8 mouse cellular contexts compared by ENCODE assay signal in the genomic region with DNA sequence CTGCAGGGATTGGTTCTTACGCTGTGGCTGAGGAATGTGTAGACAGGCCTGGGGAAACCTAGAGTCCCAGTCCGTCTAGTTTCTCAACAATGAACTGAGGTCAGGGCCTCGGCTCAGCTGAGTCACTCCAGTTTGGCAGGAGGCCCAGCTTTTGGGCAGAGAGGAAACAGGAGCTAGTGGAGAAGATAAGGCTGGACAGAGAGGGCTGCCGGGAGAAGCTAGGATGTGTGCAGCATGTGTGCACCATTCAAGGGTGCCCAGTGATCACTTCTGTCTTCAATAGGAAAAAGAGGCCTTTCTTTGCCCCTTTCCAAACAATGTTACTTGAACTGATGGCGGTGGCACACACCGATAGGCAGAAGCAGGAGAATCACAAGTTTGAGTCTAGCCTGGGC. TPM values are rescaled to one million over a fixed set of nuclear protein-coding genes. Genes with fewer than 3 reads are reported as not detected.
DNase-seq lines count a peak whose midpoint lies in the region; ATAC-seq and TF ChIP-seq lines count a peak whose summit lies in the region.

No protein-coding gene starts in this region.

- no peak overlapping the region for H3K9ac ChIP-seq in hindbrain, embryonic 14.5 days

- no peaks in the 10 kb centered on the region for H3K27me3 ChIP-seq in hindbrain, embryonic 14.5 days (ENCODE audit: control insufficient read depth, insufficient read depth, low read length)

- 67% methylated on average over 6 of the region's 6 CpGs for WGBS in hindbrain, embryonic 14.5 days

- no peak overlapping the region for H3K4me2 ChIP-seq in hindbrain, embryonic 14.5 days (replicated peaks)

- peak overlapping the region; percentile 24; the same call in 1 of the 2 replicates for H3K27ac ChIP-seq in left cerebral cortex, adult 2 months
- peak overlapping the region; percentile 21; the same call in 1 of the 2 replicates for H3K27ac ChIP-seq in embryonic fibroblast, embryonic 13.5 days (ENCODE audit: insufficient read depth, low read length)
- H3K27ac ChIP-seq in hindbrain, embryonic 14.5 days: no peak overlapping the region

- DNase-seq in left cerebral cortex, adult 2 months (ENCODE audit: extremely low spot score in 1 of 2, low spot score in 2 of 2): no peak
- DNase-seq in left cerebral cortex, adult 9 months (ENCODE audit: low spot score in 2 of 2): no peak
- peak; percentile 90 to 91 for DNase-seq in heart, postnatal 36 days
- peak; percentile 97 to 98 for DNase-seq in lung, adult 18-20 months
- DNase-seq in spleen, postnatal 36 days (ENCODE audit: low spot score in 2 of 2): peak; percentile 60 to 73
- no peak for DNase-seq in thymus, postnatal 36 days
- DNase-seq in hindbrain, embryonic 14.5 days (ENCODE audit: low spot score): no peak

- no peak for TF ChIP-seq POLR2A in embryonic fibroblast, embryonic 13.5 days (IDR thresholded peaks at IDR 0.05; ENCODE audit: low read depth, low read length)

- no peak for TF ChIP-seq CTCF in left cerebral cortex, adult 2 months (IDR thresholded peaks at IDR 0.05)
- TF ChIP-seq CTCF in embryonic fibroblast, embryonic 13.5 days (IDR thresholded peaks at IDR 0.05; ENCODE audit: borderline replicate concordance, insufficient read depth, low read length): no peak

- no peaks in the 10 kb centered on the region for H3K9me3 ChIP-seq in hindbrain, embryonic 14.5 days (ENCODE audit: control insufficient read depth, low read length)

- no peak overlapping the region for H3K4me3 ChIP-seq in left cerebral cortex, adult 2 months
- H3K4me3 ChIP-seq in embryonic fibroblast, embryonic 13.5 days (ENCODE audit: insufficient read depth, low read length): no peak overlapping the region
- no peak overlapping the region for H3K4me3 ChIP-seq in hindbrain, embryonic 14.5 days (replicated peaks; ENCODE audit: low read length)

- peaks cover 5% of the 10 kb centered on the region; the same call in 1 of the 2 replicates for H3K4me1 ChIP-seq in embryonic fibroblast, embryonic 13.5 days (ENCODE audit: control insufficient read depth, insufficient read depth, low read length)
- H3K4me1 ChIP-seq in hindbrain, embryonic 14.5 days (replicated peaks; ENCODE audit: control insufficient read depth, insufficient read depth, low read length): peaks cover 12% of the 10 kb centered on the region

- intact Hi-C loops in left cerebral cortex, adult 2 months (cut with DNase I): no loop called here
- intact Hi-C loops in heart, postnatal 36 days (cut with DNase I): no loop called here

- ATAC-seq in hindbrain, embryonic 14.5 days (ENCODE audit: low FRiP score): no peak

- H3K36me3 ChIP-seq in hindbrain, embryonic 14.5 days (replicated peaks; ENCODE audit: control insufficient read depth, insufficient read depth): no peaks in the 10 kb centered on the region

RNA-seq across cellular contexts. Expression of a gene that starts 3.2 kb away (rescaled TPM):
- total RNA-seq in left cerebral cortex, adult 2 months (2021): 10 to 100 TPM; 18.2 to 18.9 TPM
- 5.6 and 6.2 TPM in 2 replicates for polyA plus RNA-seq in embryonic fibroblast, embryonic 13.5 days (2011; ENCODE audit: insufficient read length, low read depth, missing spikeins)
- total RNA-seq in heart, postnatal 36 days (2021): 1 to 10 TPM; 2.1 to 2.5 TPM
- polyA plus RNA-seq in hindbrain, embryonic 14.5 days (2014; fragmentation: Nextera tagmentation; extraction: Ambion mirVana): 5.6 and 8.3 TPM in 2 replicates

RNA-seq across cellular contexts. Expression of a gene that starts 3.3 kb away (rescaled TPM):
- 10 to 100 TPM; 31.4 to 35.5 TPM for total RNA-seq in left cerebral cortex, adult 2 months (2021)
- polyA plus RNA-seq in embryonic fibroblast, embryonic 13.5 days (2011; ENCODE audit: insufficient read length, low read depth, missing spikeins): 21.0 and 25.4 TPM in 2 replicates
- 10 to 100 TPM; 57.0 to 58.5 TPM for total RNA-seq in heart, postnatal 36 days (2021)
- polyA plus RNA-seq in hindbrain, embryonic 14.5 days (2014; fragmentation: Nextera tagmentation; extraction: Ambion mirVana): 45.2 and 58.9 TPM in 2 replicates

RNA-seq across cellular contexts. Expression of a gene that starts 6.1 kb away (rescaled TPM):
- total RNA-seq in left cerebral cortex, adult 2 months (2021): 10 to 100 TPM; 10.9 to 15.7 TPM
- 6.7 and 13.5 TPM in 2 replicates for polyA plus RNA-seq in embryonic fibroblast, embryonic 13.5 days (2011; ENCODE audit: insufficient read length, low read depth, missing spikeins)
- total RNA-seq in heart, postnatal 36 days (2021): 10 to 100 TPM; 12.4 to 13.4 TPM
- 15.2 and 17.3 TPM in 2 replicates for polyA plus RNA-seq in hindbrain, embryonic 14.5 days (2014; fragmentation: Nextera tagmentation; extraction: Ambion mirVana)

RNA-seq across cellular contexts. Expression of a gene that starts 12.7 kb away (rescaled TPM):
- 100 to 1,000 TPM; 181 to 183 TPM for total RNA-seq in left cerebral cortex, adult 2 months (2021)
- 13.1 and 14.9 TPM in 2 replicates for polyA plus RNA-seq in embryonic fibroblast, embryonic 13.5 days (2011; ENCODE audit: insufficient read length, low read depth, missing spikeins)
- total RNA-seq in heart, postnatal 36 days (2021): 1 to 10 TPM; 1.7 to 2.7 TPM
- polyA plus RNA-seq in hindbrain, embryonic 14.5 days (2014; fragmentation: Nextera tagmentation; extraction: Ambion mirVana): 90.6 and 102 TPM in 2 replicates

RNA-seq across cellular contexts. Expression of a gene that starts 31.5 kb away (rescaled TPM):
- 10 to 100 TPM; 12.7 to 14.0 TPM for total RNA-seq in left cerebral cortex, adult 2 months (2021)
- polyA plus RNA-seq in embryonic fibroblast, embryonic 13.5 days (2011; ENCODE audit: insufficient read length, low read depth, missing spikeins): 5.7 and 6.9 TPM in 2 replicates
- 1 to 10 TPM; 5.8 to 8.0 TPM for total RNA-seq in heart, postnatal 36 days (2021)
- polyA plus RNA-seq in hindbrain, embryonic 14.5 days (2014; fragmentation: Nextera tagmentation; extraction: Ambion mirVana): 18.2 and 19.9 TPM in 2 replicates

Comparison
In these comparisons a context has a peak if more than half of its experiments do, and no peak if none do; other contexts are left out.
1. DNase-seq: peak in heart, postnatal 36 days (2 of 2), lung, adult 18-20 months (2 of 2) and spleen, postnatal 36 days (2 of 2); none in left cerebral cortex, adult 2 months (0 of 2), left cerebral cortex, adult 9 months (0 of 2), thymus, postnatal 36 days (0 of 2) and hindbrain, embryonic 14.5 days (single experiment).
2. RNA of a gene that starts 3.2 kb away (total RNA-seq): 18.2 to 18.9 TPM in left cerebral cortex, adult 2 months; 2.1 to 2.5 TPM in heart, postnatal 36 days; every median in the first group is over 4 times any median in the second.